Mouse (Mus musculus) heart, embryonic 11.5 days (tissue): ENCODE measurements around the gene Traf4. TPM values are rescaled to one million over a fixed set of nuclear protein-coding genes. Genes with fewer than 3 reads are reported as not detected.

Experiments used
- ATAC-seq: fragments of 200-750 bp; cut with Nextera tagmentation; replicated peaks from 2 replicates; pipeline ENCODE4 v1.8.0; 2017; ENCODE audit warnings: moderate library complexity; ENCODE audit not compliant: insufficient number of reproducible peaks, low FRiP score, low TSS enrichment
- H3K27ac ChIP-seq: fragments of 300-500 bp; sonication (generic); 2 replicates; pipeline ENCODE4 v1.5.1; 2014; ENCODE audit warnings: mild to moderate bottlenecking, low read depth, low read length
- H3K27me3 ChIP-seq: fragments of 300-500 bp; sonication (generic); 2 replicates; pipeline ENCODE4 v1.6.1; 2014; ENCODE audit warnings: mild to moderate bottlenecking, low read length, mixed read lengths; ENCODE audit not compliant: control insufficient read depth, insufficient read depth
- H3K36me3 ChIP-seq: fragments of 300-500 bp; sonication (generic); 2 replicates; pipeline ENCODE4 v1.6.1; 2014; ENCODE audit warnings: mild to moderate bottlenecking, low read length, moderate library complexity, mixed read lengths; ENCODE audit not compliant: control insufficient read depth, insufficient read depth
- H3K4me1 ChIP-seq: fragments of 300-500 bp; sonication (generic); 2 replicates; pipeline ENCODE4 v1.6.1; 2014; ENCODE audit warnings: low read length; ENCODE audit not compliant: control insufficient read depth, insufficient read depth
- H3K4me2 ChIP-seq: fragments of 300-500 bp; sonication (generic); 2 replicates; pipeline ENCODE4 v1.6.1; 2014; ENCODE audit warnings: mild to moderate bottlenecking, moderate library complexity
- H3K4me3 ChIP-seq: fragments of 300-500 bp; sonication (generic); 2 replicates; pipeline ENCODE4 v1.5.1; 2014; ENCODE audit warnings: low read depth, low read length
- H3K9ac ChIP-seq: fragments of 300-500 bp; sonication (generic); 2 replicates; pipeline ENCODE4 v1.6.1; 2014; ENCODE audit warnings: mild to moderate bottlenecking, low read depth, low read length, moderate library complexity
- H3K9me3 ChIP-seq: fragments of 300-500 bp; sonication (generic); replicated peaks from 2 replicates; pipeline ENCODE4 v1.6.1; 2016; ENCODE audit warnings: low read length; ENCODE audit not compliant: control insufficient read depth
- WGBS: fragments of 180-500 bp; shearing (Covaris S2); extraction: QIAGEN DNeasy Blood & Tissue Kit; methylation state at CpG from one replicate; pipeline ENCODE4 v1.1.7; 2014; ENCODE audit not compliant: insufficient replicate concordance; 5-methylcytosine and 5-hydroxymethylcytosine counted together
- polyA plus RNA-seq: library from polyadenylated mRNA; unstranded; fragments of >200 nt; fragmentation: Nextera tagmentation; extraction: Ambion mirVana; gene quantifications from 2 replicates; pipeline ENCODE4 v1.2.1, GENCODE M21; 2014

The Traf4 gene
- polyA plus RNA-seq, 1 experiment from 2014 or later, result 34.2 TPM

DNA sequence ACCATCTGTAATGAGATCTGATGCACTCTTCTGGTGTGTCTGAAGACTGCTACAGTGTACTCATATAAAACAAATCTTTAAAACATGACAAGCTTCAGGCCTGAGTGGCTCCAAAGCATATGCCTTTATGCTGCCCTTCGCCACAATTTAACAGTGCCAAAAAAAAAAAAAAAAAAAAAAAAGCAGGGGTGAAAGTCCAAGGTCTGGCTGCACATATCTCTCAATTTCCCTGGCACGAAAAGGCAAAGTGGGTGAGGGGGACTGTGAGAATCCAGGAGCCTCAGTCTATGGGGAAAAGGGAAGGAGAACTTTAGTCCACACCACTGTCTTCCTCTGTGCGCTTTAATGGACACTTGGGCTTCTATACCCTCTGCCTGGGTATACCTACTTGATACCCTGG is 37.0 kb upstream of the Traf4 start:
- Histone ChIP-seq H3K4me2 (no peak overlapping the region), H3K9ac (no peak overlapping the region), H3K36me3 (peaks cover 26% of the 10 kb centered on the region), H3K4me1 (no peaks in the 10 kb centered on the region), H3K9me3 (no peaks in the 10 kb centered on the region), H3K27me3 (no peaks in the 10 kb centered on the region), H3K27ac (no peak overlapping the region), H3K4me3 (no peak overlapping the region)
- ATAC-seq, result no peak
- WGBS, result 85% methylated on average over 3 of the region's 3 CpGs

DNA sequence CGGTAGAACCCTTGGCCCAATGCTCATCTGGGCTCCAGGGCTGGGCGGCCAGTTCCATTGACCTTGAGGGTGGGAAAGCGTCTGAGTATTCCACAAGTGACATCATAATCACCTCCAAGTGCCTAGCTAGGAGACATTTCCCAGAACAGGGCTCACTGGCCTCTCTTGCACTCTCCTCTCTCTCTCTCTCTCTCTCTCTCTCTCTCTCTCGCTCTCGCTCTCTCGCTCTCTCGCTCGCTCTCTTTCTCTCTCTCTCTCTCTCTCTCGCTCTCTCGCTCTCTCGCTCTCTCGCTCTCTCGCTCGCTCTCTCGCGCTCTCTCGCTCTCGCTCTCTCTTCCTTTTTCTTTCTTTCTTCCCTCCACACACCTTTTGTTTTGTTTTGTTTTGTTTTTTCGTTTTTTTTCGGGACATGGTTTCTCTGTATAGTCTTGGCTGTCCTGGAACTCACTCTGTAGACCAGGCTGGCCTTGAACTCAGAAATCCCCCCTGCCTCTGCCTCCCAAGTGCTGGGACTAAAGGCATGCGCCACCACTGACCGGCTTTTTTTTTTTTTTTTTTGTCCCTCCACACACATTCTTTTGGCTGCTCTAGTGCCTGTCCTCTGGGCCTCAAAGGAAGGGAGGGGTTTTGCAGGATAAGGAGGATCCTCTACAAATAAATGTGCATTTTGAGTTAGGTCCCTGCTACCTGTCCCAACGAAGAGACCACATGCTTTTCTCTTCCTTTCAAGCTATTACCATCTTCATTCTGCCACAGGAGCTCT is 29.9 kb upstream of the Traf4 start:
- Histone ChIP-seq H3K4me3 (peak overlapping the region; percentile 54), H3K36me3 (peaks cover 19% of the 10 kb centered on the region), H3K27ac (no peak overlapping the region), H3K4me1 (peaks cover 3% of the 10 kb centered on the region; the same call in 1 of the 2 replicates), H3K27me3 (no peaks in the 10 kb centered on the region), H3K9me3 (no peaks in the 10 kb centered on the region), H3K9ac (peak overlapping the region; percentile 60; the same call in 1 of the 2 replicates), H3K4me2 (peak overlapping the region; percentile 77)
- WGBS, result 51% methylated on average over 21 of the region's 23 CpGs
- ATAC-seq, result no peak

DNA sequence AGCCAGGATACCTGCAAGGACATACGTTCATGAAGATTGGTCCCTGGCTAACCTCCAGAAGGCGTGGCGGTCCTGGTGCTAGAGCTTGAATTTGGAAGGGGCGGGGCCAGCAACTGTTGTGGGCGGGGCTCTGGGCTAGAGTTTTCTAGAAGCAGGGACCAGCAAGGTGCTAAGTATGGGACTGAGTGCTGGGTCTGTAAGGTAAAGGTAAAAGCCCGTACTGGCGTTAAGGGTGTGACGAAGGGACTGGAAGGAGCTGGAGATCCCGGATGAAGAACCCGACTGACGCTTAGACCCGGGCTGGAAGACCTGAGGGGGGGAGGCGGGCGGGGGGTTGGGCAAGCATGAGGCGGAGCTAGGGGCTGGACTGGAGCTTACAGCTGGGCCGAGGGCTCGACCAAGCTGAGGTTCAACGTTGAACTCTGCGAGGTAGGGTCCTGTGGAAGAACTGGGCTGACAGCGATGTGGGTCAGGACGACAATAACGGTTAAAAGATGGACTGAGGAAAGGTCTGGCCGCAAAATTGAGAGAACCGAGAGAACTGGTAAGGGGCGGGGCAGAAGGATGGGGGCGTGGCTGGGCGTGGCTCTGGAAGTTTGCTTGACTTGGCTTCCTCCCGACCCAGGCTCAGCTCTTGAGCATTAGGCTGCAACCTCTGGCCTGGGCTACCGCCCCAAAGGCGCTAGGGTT is 29.2 kb upstream of the Traf4 start:
- H3K36me3 ChIP-seq, result peaks cover 20% of the 10 kb centered on the region
- H3K27ac ChIP-seq, result 0 out of 2 replicates have a peak overlapping the region, but pooled peaks have one; percentile 6
- WGBS, result 3% methylated on average over 30 of the region's 30 CpGs
- H3K4me3 ChIP-seq, result peak overlapping the region; percentile 54
- H3K4me1 ChIP-seq, result peaks cover 8% of the 10 kb centered on the region
- peak overlapping the region; percentile 77 for H3K4me2 ChIP-seq
- no peaks in the 10 kb centered on the region for H3K9me3 ChIP-seq
- H3K9ac ChIP-seq, result peak overlapping the region; percentile 60
- ATAC-seq, result peak; percentile 80
- H3K27me3 ChIP-seq, result no peaks in the 10 kb centered on the region

DNA sequence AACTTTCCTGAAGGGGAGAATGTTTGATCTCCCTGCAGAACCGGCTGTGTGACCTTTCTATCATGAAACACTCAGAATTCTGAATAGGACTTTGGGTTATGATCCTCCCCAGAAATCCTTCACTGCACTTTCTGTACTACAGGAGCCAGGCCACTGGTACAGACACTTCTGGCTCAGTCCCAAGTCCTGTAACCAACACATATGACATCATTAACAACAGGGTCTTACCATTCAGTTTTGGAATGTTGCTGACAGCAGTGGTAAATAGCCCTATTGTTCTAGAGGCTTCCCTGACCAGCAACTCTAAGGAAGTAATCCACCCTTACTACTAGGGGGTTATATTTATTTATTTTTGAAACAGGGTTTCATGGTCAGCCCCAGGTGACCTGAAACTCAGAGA is 27.7 kb upstream of the Traf4 start, which contains the start of gene Proca1:
Gene Proca1 (plus strand): TSS at position 280 of the 400 bp plus-strand sequence.
- H3K4me2 ChIP-seq, result peak within 1 kb of the TSS; percentile 77
- no peak within 1 kb of the TSS for H3K9ac ChIP-seq
- H3K36me3 ChIP-seq, result peaks cover 20% of the 10 kb centered on the region
- 0 out of 2 replicates have a peak within 1 kb of the TSS, but pooled peaks have one; percentile 6 for H3K27ac ChIP-seq
- WGBS, result 67% methylated on average over 1 of the region's 1 CpGs
- H3K4me1 ChIP-seq, result peaks cover 8% of the 10 kb centered on the region
- H3K4me3 ChIP-seq, result peak within 1 kb of the TSS; percentile 54
- ATAC-seq, result no peak
- H3K9me3 ChIP-seq, result no peaks in the 10 kb centered on the region
- no peaks in the 10 kb centered on the region; the same call in 1 of the 2 replicates for H3K27me3 ChIP-seq

DNA sequence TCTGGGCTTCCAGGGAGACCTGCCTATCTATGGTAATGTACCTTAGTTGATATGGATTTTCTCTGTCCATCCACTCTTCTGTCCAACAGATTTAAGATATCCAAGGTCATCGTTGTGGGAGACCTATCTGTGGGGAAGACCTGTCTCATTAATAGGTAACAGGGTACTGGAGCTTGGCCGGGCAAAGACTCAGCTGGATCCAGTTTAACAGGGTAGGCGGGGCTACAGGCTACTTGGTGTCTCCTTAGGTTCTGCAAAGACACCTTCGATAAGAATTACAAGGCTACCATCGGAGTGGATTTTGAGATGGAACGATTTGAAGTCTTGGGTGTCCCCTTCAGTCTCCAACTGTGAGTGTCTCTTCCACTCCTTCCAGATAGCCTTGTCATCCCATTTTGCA is 24.7 kb upstream of the Traf4 start:
- ATAC-seq, result no peak
- Histone ChIP-seq H3K4me1 (peaks cover 7% of the 10 kb centered on the region), H3K27me3 (no peaks in the 10 kb centered on the region; the same call in 1 of the 2 replicates), H3K4me3 (peak overlapping the region; percentile 78; the same call in 1 of the 2 replicates), H3K9ac (no peak overlapping the region), H3K9me3 (no peaks in the 10 kb centered on the region), H3K36me3 (peaks cover 20% of the 10 kb centered on the region), H3K27ac (no peak overlapping the region), H3K4me2 (peak overlapping the region; percentile 79)
- 64% methylated on average over 6 of the region's 6 CpGs for WGBS

DNA sequence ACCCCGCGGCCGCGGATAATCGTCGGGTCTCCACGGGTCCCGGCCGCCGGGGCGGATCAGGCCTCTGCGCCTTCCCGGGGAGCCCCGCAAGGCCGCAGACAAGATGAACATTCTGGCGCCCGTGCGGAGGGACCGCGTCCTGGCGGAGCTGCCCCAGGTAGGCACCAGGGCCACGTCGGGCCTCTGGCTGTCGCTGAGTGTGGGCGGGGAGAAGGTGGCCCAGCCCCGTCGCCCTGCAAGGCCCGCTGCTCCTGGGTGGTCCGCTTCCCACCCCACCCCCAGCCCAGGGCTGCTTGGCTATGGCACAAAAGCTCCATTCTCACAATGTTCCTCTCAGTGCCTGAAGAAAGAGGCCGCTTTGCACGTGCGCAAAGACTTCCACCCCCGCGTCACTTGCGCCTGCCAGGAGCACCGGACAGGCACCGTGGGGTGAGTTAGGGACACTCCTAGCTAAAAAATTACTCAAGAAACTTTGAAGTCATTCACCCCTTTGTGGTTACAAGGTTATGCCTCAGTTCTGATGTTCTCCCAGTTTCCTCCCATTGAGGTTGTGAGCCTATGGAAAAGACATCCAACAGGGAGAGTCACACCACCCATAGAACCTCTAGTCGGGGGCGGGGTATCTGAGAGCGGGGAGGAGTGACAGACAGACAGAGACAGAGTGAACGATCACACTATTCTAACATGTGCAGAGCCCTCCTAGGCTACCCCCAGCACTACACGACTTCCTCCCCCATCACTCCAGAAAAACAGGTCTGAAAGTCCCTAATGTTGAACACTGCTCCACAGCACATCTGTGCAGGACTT is 24.0 kb upstream of the Traf4 start:
- Histone ChIP-seq H3K27me3 (no peaks in the 10 kb centered on the region; the same call in 1 of the 2 replicates), H3K27ac (peak overlapping the region; percentile 94), H3K9ac (peak overlapping the region; percentile 84), H3K4me3 (peak overlapping the region; percentile 78), H3K4me2 (peak overlapping the region; percentile 79), H3K4me1 (peaks cover 5% of the 10 kb centered on the region), H3K9me3 (no peaks in the 10 kb centered on the region), H3K36me3 (peaks cover 20% of the 10 kb centered on the region)
- ATAC-seq, result peak; percentile 76
- WGBS, result 2% methylated on average over 41 of the region's 42 CpGs

DNA sequence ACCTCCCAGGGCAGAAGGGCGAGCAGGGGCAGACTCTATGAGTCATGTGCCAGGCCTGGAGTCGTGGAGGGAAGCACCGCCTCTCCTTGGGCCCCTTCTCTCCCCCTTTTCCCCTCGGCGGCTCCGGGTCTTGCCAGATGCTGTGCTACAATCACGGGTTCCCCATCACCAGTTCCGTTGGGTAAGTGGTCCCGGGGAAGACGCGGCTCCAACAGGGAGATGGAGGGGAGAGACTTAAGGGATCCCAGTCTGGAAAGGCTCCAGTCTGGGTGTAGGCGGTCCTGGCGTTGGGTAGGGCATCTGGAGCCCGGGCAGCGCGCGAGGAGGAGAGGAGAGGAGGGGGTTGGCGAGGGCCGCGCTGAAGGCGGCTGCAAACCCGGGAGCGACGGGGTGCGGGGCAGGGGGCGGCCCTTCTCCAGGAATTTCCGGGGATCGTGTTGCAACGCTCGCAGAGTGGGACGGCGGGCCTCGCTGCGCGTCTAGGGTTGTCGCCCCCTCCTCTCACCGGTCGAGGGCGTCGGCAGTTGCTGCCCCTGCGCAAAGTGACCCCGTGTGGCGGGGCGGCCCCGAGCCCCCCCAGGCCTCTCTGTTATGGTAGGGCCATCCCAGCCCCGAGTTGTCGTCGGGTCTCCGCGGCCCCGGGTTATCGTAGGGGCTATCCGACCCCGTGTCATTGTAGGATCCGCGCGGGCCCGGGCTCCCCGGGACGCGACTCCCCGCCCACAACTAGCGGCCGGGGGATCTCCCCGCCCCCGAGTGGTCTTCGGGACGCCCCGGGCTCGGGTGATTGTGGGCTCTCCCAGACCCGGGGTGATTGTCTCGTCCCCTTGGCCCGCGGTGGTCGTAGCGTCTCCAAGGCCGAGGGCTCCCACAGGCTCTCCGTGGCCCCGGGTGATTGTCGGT is 23.2 kb upstream of the Traf4 start, which contains the start of gene Rab34:
Gene Rab34 (plus strand): TSS at position 100 of the 903 bp plus-strand sequence.
- WGBS, result under 1% methylated on average over 77 of the region's 80 CpGs
- Histone ChIP-seq H3K4me2 (peak within 1 kb of the TSS; percentile 79), H3K36me3 (peaks cover 20% of the 10 kb centered on the region), H3K9me3 (no peaks in the 10 kb centered on the region), H3K4me3 (peak within 1 kb of the TSS; percentile 78), H3K27ac (peak within 1 kb of the TSS; percentile 94), H3K9ac (peak within 1 kb of the TSS; percentile 84), H3K4me1 (peaks cover 9% of the 10 kb centered on the region), H3K27me3 (no peaks in the 10 kb centered on the region; the same call in 1 of the 2 replicates)
- peak; percentile 80 for ATAC-seq
